Mouse (Mus musculus) neural tube, embryonic 11.5 days (tissue): ENCODE data around the gene Fcgrt. TPM values are rescaled to one million over a fixed set of nuclear protein-coding genes. Genes with fewer than 3 reads are reported as not detected.

Source experiments
- ATAC-seq: fragments of 200-750 bp; cut with Nextera tagmentation; 2 replicates; pipeline ENCODE4 v1.8.0; 2017; ENCODE audit warnings: moderate number of reproducible peaks, mild to moderate bottlenecking, moderate TSS enrichment, moderate library complexity; ENCODE audit not compliant: insufficient read depth, low FRiP score, low TSS enrichment
- DNase-seq: peaks from one replicate; pipeline ENCODE4 v3.0.0-alpha.2; 2015; ENCODE audit warnings: low spot score
- H3K27ac ChIP-seq: fragments of 300-500 bp; sonication (generic); 2 replicates; pipeline ENCODE4 v1.5.1; 2014; ENCODE audit warnings: low read depth, mild to moderate bottlenecking, low read length
- H3K27me3 ChIP-seq: fragments of 300-500 bp; sonication (generic); 2 replicates; pipeline ENCODE4 v1.6.1; 2014; ENCODE audit warnings: mild to moderate bottlenecking, low read length, mixed read lengths; ENCODE audit not compliant: control insufficient read depth, insufficient read depth
- H3K36me3 ChIP-seq: fragments of 300-500 bp; sonication (generic); 2 replicates; pipeline ENCODE4 v1.6.1; 2014; ENCODE audit warnings: mild to moderate bottlenecking, low read length, moderate library complexity, mixed read lengths; ENCODE audit not compliant: control insufficient read depth, insufficient read depth
- H3K4me1 ChIP-seq: fragments of 300-500 bp; sonication (generic); 2 replicates; pipeline ENCODE4 v1.6.1; 2014; ENCODE audit warnings: low read length, mixed read lengths; ENCODE audit not compliant: control insufficient read depth, insufficient read depth
- H3K4me2 ChIP-seq: fragments of 300-500 bp; sonication (generic); 2 replicates; pipeline ENCODE4 v1.6.1; 2014; ENCODE audit warnings: low read depth, mild to moderate bottlenecking, moderate library complexity
- H3K4me3 ChIP-seq: fragments of 300-500 bp; sonication (generic); 2 replicates; pipeline ENCODE4 v1.5.1; 2014; ENCODE audit warnings: low read depth, low read length
- H3K9ac ChIP-seq: fragments of 300-500 bp; sonication (generic); 2 replicates; pipeline ENCODE4 v1.6.1; 2014; ENCODE audit warnings: mild to moderate bottlenecking, low read length
- H3K9me3 ChIP-seq: fragments of 300-500 bp; sonication (generic); 2 replicates; pipeline ENCODE4 v1.6.1; 2016; ENCODE audit warnings: low read length; ENCODE audit not compliant: control insufficient read depth
- WGBS: fragments of 180-500 bp; shearing (Covaris S2); extraction: QIAGEN DNeasy Blood & Tissue Kit; methylation state at CpG from one replicate; pipeline ENCODE4 v1.1.7; 2014; 5-methylcytosine and 5-hydroxymethylcytosine counted together
- polyA plus RNA-seq: library from polyadenylated mRNA; unstranded; fragments of >200 nt; fragmentation: Nextera tagmentation; extraction: Ambion mirVana; gene quantifications from 2 replicates; pipeline ENCODE4 v1.2.1, GENCODE M21; 2014

Fcgrt gene
- polyA plus RNA-seq, 1 experiment from 2014 or later = 12.8 TPM

- Histone ChIP-seq H3K27ac (peak overlapping the region; percentile 98), H3K9me3 (no peaks in the 10 kb centered on the region), H3K9ac (peak overlapping the region; percentile 90), H3K36me3 (peaks cover 18% of the 10 kb centered on the region), H3K27me3 (no peaks in the 10 kb centered on the region), H3K4me2 (peak overlapping the region; percentile 98), H3K4me3 (peak overlapping the region; percentile 95), H3K4me1 (peaks cover 12% of the 10 kb centered on the region)
- WGBS = under 1% methylated on average over 28 of the region's 59 CpGs
- ATAC-seq = peak; percentile 52
- peak; percentile 79 for DNase-seq
Observed at GRCm38 (mm10) chr7:45053117-45053930, 50.3 kb downstream of the Fcgrt start.

GRCm38 (mm10) chr7:45052862-45053116 lies 50.9 kb downstream of the Fcgrt start, which contains the start of gene Prr12:
Gene Prr12 (minus strand): TSS chr7:45052881.
- peaks cover 23% of the 10 kb centered on the region for H3K36me3 ChIP-seq
- peak within 1 kb of the TSS; percentile 95 for H3K4me3 ChIP-seq
- peak within 1 kb of the TSS; percentile 98 for H3K4me2 ChIP-seq
- no peaks in the 10 kb centered on the region for H3K27me3 ChIP-seq
- H3K9ac ChIP-seq = peak within 1 kb of the TSS; percentile 90
- DNase-seq (no peak), ATAC-seq (no peak)
- peak within 1 kb of the TSS; percentile 98 for H3K27ac ChIP-seq
- WGBS = 0% methylated on average over 4 of the region's 18 CpGs
- H3K4me1 ChIP-seq = peaks cover 12% of the 10 kb centered on the region
- no peaks in the 10 kb centered on the region for H3K9me3 ChIP-seq

- H3K36me3 ChIP-seq = peaks cover 28% of the 10 kb centered on the region
- H3K4me3 ChIP-seq = peak overlapping the region; percentile 95
- under 1% methylated on average over 36 of the region's 38 CpGs for WGBS
- no peaks in the 10 kb centered on the region for H3K27me3 ChIP-seq
- peak overlapping the region; percentile 90 for H3K9ac ChIP-seq
- peaks cover 12% of the 10 kb centered on the region for H3K4me1 ChIP-seq
- H3K9me3 ChIP-seq = no peaks in the 10 kb centered on the region
- peak overlapping the region; percentile 98 for H3K27ac ChIP-seq
- H3K4me2 ChIP-seq = peak overlapping the region; percentile 98
- ATAC-seq = no peak
- no peak for DNase-seq
Observed at GRCm38 (mm10) chr7:45052181-45052861, 51.3 kb downstream of the Fcgrt start.

GRCm38 (mm10) chr7:45051601-45051974 lies 52.1 kb downstream of the Fcgrt start:
- no peaks in the 10 kb centered on the region for H3K9me3 ChIP-seq
- DNase-seq = no peak
- H3K4me3 ChIP-seq = peak overlapping the region; percentile 95
- peak overlapping the region; percentile 98 for H3K4me2 ChIP-seq
- WGBS = 2% methylated on average over 13 of the region's 13 CpGs
- ATAC-seq = no peak
- H3K9ac ChIP-seq = peak overlapping the region; percentile 90
- peak overlapping the region; percentile 98; the same call in 1 of the 2 replicates for H3K27ac ChIP-seq
- no peaks in the 10 kb centered on the region for H3K27me3 ChIP-seq
- peaks cover 34% of the 10 kb centered on the region for H3K36me3 ChIP-seq
- peaks cover 12% of the 10 kb centered on the region for H3K4me1 ChIP-seq

- Histone ChIP-seq H3K9me3 (no peaks in the 10 kb centered on the region), H3K36me3 (peaks cover 39% of the 10 kb centered on the region), H3K27ac (peak overlapping the region; percentile 98; the same call in 1 of the 2 replicates), H3K4me2 (peak overlapping the region; percentile 98), H3K4me3 (peak overlapping the region; percentile 95), H3K9ac (peak overlapping the region; percentile 90; the same call in 1 of the 2 replicates), H3K4me1 (peaks cover 12% of the 10 kb centered on the region), H3K27me3 (no peaks in the 10 kb centered on the region)
- ATAC-seq = peak; percentile 53; the same call in 1 of the 2 replicates
- DNase-seq = peak; percentile 87
- WGBS = 4% methylated on average over 16 of the region's 16 CpGs
Observed at GRCm38 (mm10) chr7:45050945-45051600, 52.6 kb downstream of the Fcgrt start.

GRCm38 (mm10) chr7:45048923-45049657 lies 54.6 kb downstream of the Fcgrt start:
- Histone ChIP-seq H3K4me2 (no peak overlapping the region), H3K27me3 (no peaks in the 10 kb centered on the region), H3K4me3 (no peak overlapping the region), H3K9ac (no peak overlapping the region), H3K36me3 (peaks cover 51% of the 10 kb centered on the region), H3K27ac (no peak overlapping the region), H3K4me1 (peaks cover 12% of the 10 kb centered on the region), H3K9me3 (no peaks in the 10 kb centered on the region)
- DNase-seq = no peak
- 92% methylated on average over 22 of the region's 23 CpGs for WGBS
- no peak for ATAC-seq

- Histone ChIP-seq H3K4me1 (peaks cover 10% of the 10 kb centered on the region), H3K9me3 (no peaks in the 10 kb centered on the region), H3K4me3 (no peak overlapping the region), H3K27me3 (no peaks in the 10 kb centered on the region), H3K27ac (no peak overlapping the region), H3K4me2 (no peak overlapping the region), H3K36me3 (peaks cover 57% of the 10 kb centered on the region), H3K9ac (no peak overlapping the region)
- WGBS = 93% methylated on average over 37 of the region's 38 CpGs
- no peak for DNase-seq
- ATAC-seq = no peak
Observed at GRCm38 (mm10) chr7:45048001-45048890, 55.4 kb downstream of the Fcgrt start.
